Comparison of ENCODE assay signal across 8 mouse cellular contexts in the genomic region with DNA sequence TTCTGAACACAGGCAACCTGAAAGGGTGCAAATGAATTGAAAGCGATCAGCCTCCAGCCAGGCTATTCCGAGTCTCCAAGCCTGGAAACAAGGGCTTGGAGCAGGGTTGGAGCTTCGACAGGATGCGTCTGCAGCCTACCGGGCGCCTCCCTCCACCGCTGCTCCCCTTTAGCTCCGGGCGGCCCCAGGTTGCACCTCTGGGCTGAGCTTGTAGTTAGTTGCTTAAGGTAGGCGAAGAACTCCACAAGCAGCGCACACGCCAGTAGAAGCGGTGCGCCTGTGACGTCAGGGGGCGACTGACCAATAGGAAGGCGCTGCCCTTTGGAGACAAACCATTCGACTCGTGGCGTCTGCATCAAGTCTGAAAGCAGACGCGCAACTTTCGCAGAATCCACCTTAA. TPM values are rescaled to one million over a fixed set of nuclear protein-coding genes. Genes with fewer than 3 reads are reported as not detected.
A peak's percentile ranks its signal among the peaks of the same experiment; 100 is the strongest.
DNase-seq lines count a peak whose midpoint lies in the region; ATAC-seq and TF ChIP-seq lines count a peak whose summit lies in the region.

No protein-coding gene starts in this region.

- peak overlapping the region; percentile 72 for H3K4me2 ChIP-seq in embryonic facial prominence, embryonic 14.5 days (ENCODE audit: low read depth, low read length)
- peak overlapping the region; percentile 62 for H3K4me2 ChIP-seq in intestine, embryonic 14.5 days (ENCODE audit: low read length)

- peak overlapping the region; percentile 61 for H3K4me3 ChIP-seq in E14TG2a.4 (replicated peaks; ENCODE audit: low read length)
- H3K4me3 ChIP-seq in embryonic facial prominence, embryonic 14.5 days (ENCODE audit: low read depth, low read length): peak overlapping the region; percentile 54
- H3K4me3 ChIP-seq in intestine, embryonic 14.5 days (ENCODE audit: low read depth, low read length): peak overlapping the region; percentile 36
- peak overlapping the region; percentile 85 for H3K4me3 ChIP-seq in megakaryocyte, embryonic 14.5 days (replicated peaks)

- peaks cover 54% of the 10 kb centered on the region for H3K4me1 ChIP-seq in E14TG2a.4 (replicated peaks; ENCODE audit: low read depth, low read length)
- H3K4me1 ChIP-seq in embryonic facial prominence, embryonic 14.5 days (ENCODE audit: control insufficient read depth, insufficient read depth, low read length): peaks cover 10% of the 10 kb centered on the region; the same call in 1 of the 2 replicates
- peaks cover 13% of the 10 kb centered on the region; the same call in 1 of the 2 replicates for H3K4me1 ChIP-seq in intestine, embryonic 14.5 days (replicated peaks; ENCODE audit: control insufficient read depth, insufficient read depth, low read length)
- peaks cover 51% of the 10 kb centered on the region for H3K4me1 ChIP-seq in megakaryocyte, embryonic 14.5 days

- H3K27ac ChIP-seq in embryonic facial prominence, embryonic 14.5 days (replicated peaks; ENCODE audit: low read depth, low read length): peak overlapping the region; percentile 91
- no peak overlapping the region for H3K27ac ChIP-seq in intestine, embryonic 14.5 days (ENCODE audit: low read depth)

- peak; percentile 57 to 61 for DNase-seq in cerebellum, postnatal 14 days
- peak; percentile 96 for DNase-seq in embryonic facial prominence, embryonic 14.5 days (ENCODE audit: low spot score)
- peak; percentile 85 for DNase-seq in intestine, embryonic 14.5 days (ENCODE audit: low spot score)
- peak; percentile 76 for DNase-seq in telencephalon, adult 2 months (ENCODE audit: low read depth, low spot score)
- DNase-seq in gastrocnemius, adult 8-10 months (ENCODE audit: low spot score in 2 of 2): no peak

- no peak for ATAC-seq in cerebellum, adult (ENCODE audit: insufficient number of reproducible peaks, low FRiP score, low TSS enrichment)
- peak; percentile 87 for ATAC-seq in embryonic facial prominence, embryonic 14.5 days (ENCODE audit: low read depth)
- peak; percentile 75 for ATAC-seq in intestine, embryonic 14.5 days (replicated peaks; ENCODE audit: low FRiP score, low TSS enrichment, low read depth)

- peak overlapping the region; percentile 82 for H3K9ac ChIP-seq in embryonic facial prominence, embryonic 14.5 days (ENCODE audit: low read depth, low read length)
- H3K9ac ChIP-seq in intestine, embryonic 14.5 days (ENCODE audit: low read length): no peak overlapping the region

- H3K36me3 ChIP-seq in E14TG2a.4 (ENCODE audit: insufficient read depth, low read length): no peaks in the 10 kb centered on the region
- no peaks in the 10 kb centered on the region for H3K36me3 ChIP-seq in embryonic facial prominence, embryonic 14.5 days (ENCODE audit: control insufficient read depth, insufficient read depth, low read length)
- H3K36me3 ChIP-seq in intestine, embryonic 14.5 days (ENCODE audit: control insufficient read depth, insufficient read depth, low read length): no peaks in the 10 kb centered on the region
- no peaks in the 10 kb centered on the region for H3K36me3 ChIP-seq in megakaryocyte, embryonic 14.5 days (replicated peaks; ENCODE audit: low read length)

- WGBS in embryonic facial prominence, embryonic 14.5 days: under 1% methylated on average over 23 of the region's 23 CpGs
- 1% methylated on average over 23 of the region's 23 CpGs for WGBS in intestine, embryonic 14.5 days

- no peak for TF ChIP-seq CTCF in E14TG2a.4 (conservative IDR thresholded peaks at IDR 0.05; ENCODE audit: low read length)

- peaks cover 93% of the 10 kb centered on the region for H3K27me3 ChIP-seq in E14TG2a.4 (ENCODE audit: insufficient read depth, low read length)
- H3K27me3 ChIP-seq in embryonic facial prominence, embryonic 14.5 days (replicated peaks; ENCODE audit: control insufficient read depth, insufficient read depth, low read length): peaks cover 95% of the 10 kb centered on the region
- H3K27me3 ChIP-seq in intestine, embryonic 14.5 days (replicated peaks; ENCODE audit: control insufficient read depth, insufficient read depth, low read length): peaks cover 99% of the 10 kb centered on the region
- H3K27me3 ChIP-seq in megakaryocyte, embryonic 14.5 days (replicated peaks): peaks cover 93% of the 10 kb centered on the region

- no peaks in the 10 kb centered on the region for H3K9me3 ChIP-seq in E14TG2a.4 (ENCODE audit: low read length)
- no peaks in the 10 kb centered on the region for H3K9me3 ChIP-seq in embryonic facial prominence, embryonic 14.5 days (ENCODE audit: control insufficient read depth, low read length)
- H3K9me3 ChIP-seq in intestine, embryonic 14.5 days (ENCODE audit: control insufficient read depth, low read length): no peaks in the 10 kb centered on the region
- no peaks in the 10 kb centered on the region; the same call in 1 of the 2 replicates for H3K9me3 ChIP-seq in megakaryocyte, embryonic 14.5 days

RNA-seq across cellular contexts. Expression of a gene that starts 0.5 kb away (rescaled TPM):
- polyA plus RNA-seq in embryonic facial prominence, embryonic 14.5 days (2014; fragmentation: Nextera tagmentation; extraction: Ambion mirVana): 2.8 and 3.7 TPM in 2 replicates
- not detected in 2 replicates for polyA plus RNA-seq in intestine, embryonic 14.5 days (2014; fragmentation: Nextera tagmentation; extraction: Ambion mirVana)
- polyA plus RNA-seq in megakaryocyte, embryonic 14.5 days (2012; ENCODE audit: insufficient read depth, low replicate concordance): not detected in 2 replicates
- not detected for total RNA-seq in gastrocnemius, adult 8-10 months (2022)

RNA-seq across cellular contexts. Expression of a gene that starts 19.3 kb away (rescaled TPM):
- polyA plus RNA-seq in embryonic facial prominence, embryonic 14.5 days (2014; fragmentation: Nextera tagmentation; extraction: Ambion mirVana): 38.0 and 40.2 TPM in 2 replicates
- polyA plus RNA-seq in intestine, embryonic 14.5 days (2014; fragmentation: Nextera tagmentation; extraction: Ambion mirVana): 2.4 and 2.8 TPM in 2 replicates
- polyA plus RNA-seq in megakaryocyte, embryonic 14.5 days (2012; ENCODE audit: insufficient read depth, low replicate concordance): not detected in 2 replicates
- not detected for total RNA-seq in gastrocnemius, adult 8-10 months (2022)

Comparison
In these comparisons a context has a peak if more than half of its experiments do, and no peak if none do; other contexts are left out.
1. DNase-seq: peak in cerebellum, postnatal 14 days (2 of 2), embryonic facial prominence, embryonic 14.5 days (single experiment), intestine, embryonic 14.5 days (single experiment) and telencephalon, adult 2 months (single experiment); none in gastrocnemius, adult 8-10 months (0 of 2).
2. RNA of a gene that starts 19.3 kb away (polyA plus RNA-seq): 38.0 to 40.2 TPM in embryonic facial prominence, embryonic 14.5 days; 2.4 to 2.8 TPM in intestine, embryonic 14.5 days and not detected in megakaryocyte, embryonic 14.5 days; every median in the first group is over 10 times any median in the second.
3. Peak in every context shown above with its lines, with median percentiles within 50 percentile points of each other: H3K4me3 ChIP-seq.